Mouse (Mus musculus): ENCODE measurements at regions not wholly inside any gene's neighbourhood (a gene's known extent, or its start where the extent isn't known, plus 50 kb on each side); places are given as distances from the start of the nearest gene placed in this dataset.

- TF ChIP-seq POLR2A (IDR thresholded peaks at IDR 0.05; ENCODE audit: control insufficient read depth, extremely low read depth, insufficient read depth, low read length, poor library complexity) (no peak), CTCF (IDR thresholded peaks at IDR 0.05; ENCODE audit: borderline replicate concordance, control insufficient read depth, extremely low read depth, insufficient read depth, low read length, poor library complexity) (no peak)
- Histone ChIP-seq H3K4me1 (replicated peaks; ENCODE audit: control insufficient read depth, insufficient read depth, low read length) (no peaks in the 10 kb centered on the region), H3K36me3 (ENCODE audit: control insufficient read depth, insufficient read depth, low read length) (no peaks in the 10 kb centered on the region), H3K4me3 (ENCODE audit: control insufficient read depth, insufficient read depth, low read length) (no peak overlapping the region), H3K27ac (ENCODE audit: control insufficient read depth, insufficient read depth, low read length) (no peak overlapping the region), H3K27me3 (ENCODE audit: control insufficient read depth, insufficient read depth, low read length) (no peaks in the 10 kb centered on the region)
- 76% methylated on average over 15 of the region's 15 CpGs for WGBS
- DNase-seq: no peak
Observed at GRCm38 (mm10) chr17:48814753-48815504, 117.2 kb upstream of the Lrfn2 start.

DNA sequence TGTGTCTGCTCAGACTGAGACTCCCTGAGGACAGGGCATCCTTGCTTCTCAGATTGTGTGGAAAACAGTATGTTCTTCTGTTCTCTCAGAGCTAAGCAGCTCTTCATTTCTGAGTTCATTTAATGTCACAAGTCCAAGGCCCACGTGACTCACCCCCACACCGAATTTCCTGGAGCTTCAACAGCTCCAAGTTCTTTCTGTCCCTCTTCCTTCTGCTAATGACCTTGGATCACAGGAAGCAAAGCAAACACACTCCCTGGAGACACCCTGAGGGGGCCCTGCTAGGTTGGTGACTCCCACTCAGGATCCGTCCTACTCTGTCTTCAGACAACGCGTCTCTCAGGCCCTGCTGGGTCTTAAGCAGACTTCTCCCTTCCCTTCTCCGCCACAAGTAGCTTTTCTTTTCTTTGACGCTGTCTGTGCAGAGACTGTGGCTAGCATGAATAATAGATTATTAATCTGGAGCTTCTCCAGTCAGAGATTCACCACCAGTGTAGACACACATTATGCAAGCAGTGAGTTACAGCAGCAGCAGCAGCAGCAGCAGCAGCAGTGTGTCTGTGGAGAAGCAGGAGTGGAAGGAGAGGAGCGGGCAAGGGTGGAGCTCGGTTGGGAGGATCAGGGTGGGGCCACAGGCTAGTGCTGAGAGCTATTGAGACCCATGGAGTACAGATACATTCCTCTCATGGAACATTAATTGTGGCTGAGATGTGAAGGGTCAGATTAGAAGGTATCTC is 115.4 kb upstream of the Lrfn2 start:
- no peak overlapping the region for H3K4me3 ChIP-seq (ENCODE audit: control insufficient read depth, insufficient read depth, low read length)
- H3K36me3 ChIP-seq (ENCODE audit: control insufficient read depth, insufficient read depth, low read length): no peaks in the 10 kb centered on the region
- H3K4me1 ChIP-seq (replicated peaks; ENCODE audit: control insufficient read depth, insufficient read depth, low read length): no peaks in the 10 kb centered on the region
- no peak for DNase-seq
- 80% methylated on average over 9 of the region's 9 CpGs for WGBS
- no peaks in the 10 kb centered on the region for H3K27me3 ChIP-seq (ENCODE audit: control insufficient read depth, insufficient read depth, low read length)
- H3K27ac ChIP-seq (ENCODE audit: control insufficient read depth, insufficient read depth, low read length): no peak overlapping the region
- TF ChIP-seq POLR2A (IDR thresholded peaks at IDR 0.05; ENCODE audit: control insufficient read depth, extremely low read depth, insufficient read depth, low read length, poor library complexity): no peak
- TF ChIP-seq CTCF (IDR thresholded peaks at IDR 0.05; ENCODE audit: borderline replicate concordance, control insufficient read depth, extremely low read depth, insufficient read depth, low read length, poor library complexity): no peak

DNA sequence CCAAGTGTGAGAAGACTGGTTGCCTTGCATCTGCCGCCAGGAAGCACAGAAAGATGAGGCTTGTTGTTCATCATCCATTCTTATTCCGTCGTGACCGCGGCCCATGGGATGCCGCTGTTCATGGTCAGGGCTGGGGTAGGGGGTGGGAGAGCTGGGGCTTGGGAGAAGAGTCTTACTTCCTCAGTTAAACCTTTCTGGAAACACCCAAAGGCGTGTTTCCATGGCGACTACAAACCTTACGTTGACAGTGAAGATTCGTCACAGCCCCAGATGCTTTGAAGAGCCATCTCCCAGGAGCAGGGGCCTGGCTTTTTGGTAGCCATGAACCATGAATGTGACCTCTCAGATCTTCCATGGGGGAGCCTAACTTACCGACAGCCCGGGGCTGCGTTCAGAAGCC is 114.6 kb upstream of the Lrfn2 start:
- WGBS: 87% methylated on average over 13 of the region's 13 CpGs
- no peak for DNase-seq

DNA sequence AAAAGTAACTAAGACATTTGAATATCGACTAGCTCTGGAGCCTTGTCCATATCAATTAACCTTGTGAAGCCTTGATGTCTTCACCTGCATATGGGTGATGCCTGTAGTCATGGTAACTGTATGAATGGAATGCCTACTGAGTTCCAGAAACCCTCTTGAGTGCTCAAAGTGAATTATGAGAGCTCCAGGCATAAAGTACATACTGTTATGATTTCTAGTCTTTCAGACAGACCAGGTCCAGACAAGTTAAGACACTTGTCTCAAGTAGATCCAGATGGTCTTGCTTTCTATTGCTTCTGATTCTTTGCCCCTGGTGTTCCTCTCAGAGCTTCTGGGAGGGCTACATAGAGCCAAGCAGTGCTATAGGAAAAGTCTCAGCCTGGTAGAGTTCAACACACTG is 112.5 kb upstream of the Lrfn2 start:
- Histone ChIP-seq H3K36me3 (ENCODE audit: control insufficient read depth, insufficient read depth, low read length) (no peaks in the 10 kb centered on the region), H3K27me3 (ENCODE audit: control insufficient read depth, insufficient read depth, low read length) (no peaks in the 10 kb centered on the region), H3K4me3 (ENCODE audit: control insufficient read depth, insufficient read depth, low read length) (no peak overlapping the region), H3K4me1 (replicated peaks; ENCODE audit: control insufficient read depth, insufficient read depth, low read length) (no peaks in the 10 kb centered on the region), H3K27ac (ENCODE audit: control insufficient read depth, insufficient read depth, low read length) (no peak overlapping the region)
- no peak for DNase-seq
- TF ChIP-seq POLR2A (IDR thresholded peaks at IDR 0.05; ENCODE audit: control insufficient read depth, extremely low read depth, insufficient read depth, low read length, poor library complexity) (no peak), CTCF (IDR thresholded peaks at IDR 0.05; ENCODE audit: borderline replicate concordance, control insufficient read depth, extremely low read depth, insufficient read depth, low read length, poor library complexity) (no peak)
- 91% methylated on average over 1 of the region's 1 CpGs for WGBS

More for the DNA sequence above, 114.6 kb upstream of the Lrfn2 start:
- no peaks in the 10 kb centered on the region for H3K4me1 ChIP-seq (replicated peaks; ENCODE audit: control insufficient read depth, insufficient read depth, low read length)
- no peaks in the 10 kb centered on the region for H3K36me3 ChIP-seq (ENCODE audit: control insufficient read depth, insufficient read depth, low read length)
- no peak for TF ChIP-seq POLR2A (IDR thresholded peaks at IDR 0.05; ENCODE audit: control insufficient read depth, extremely low read depth, insufficient read depth, low read length, poor library complexity)
- no peak for TF ChIP-seq CTCF (IDR thresholded peaks at IDR 0.05; ENCODE audit: borderline replicate concordance, control insufficient read depth, extremely low read depth, insufficient read depth, low read length, poor library complexity)
- no peak overlapping the region for H3K27ac ChIP-seq (ENCODE audit: control insufficient read depth, insufficient read depth, low read length)
- H3K4me3 ChIP-seq (ENCODE audit: control insufficient read depth, insufficient read depth, low read length): no peak overlapping the region
- no peaks in the 10 kb centered on the region for H3K27me3 ChIP-seq (ENCODE audit: control insufficient read depth, insufficient read depth, low read length)

DNA sequence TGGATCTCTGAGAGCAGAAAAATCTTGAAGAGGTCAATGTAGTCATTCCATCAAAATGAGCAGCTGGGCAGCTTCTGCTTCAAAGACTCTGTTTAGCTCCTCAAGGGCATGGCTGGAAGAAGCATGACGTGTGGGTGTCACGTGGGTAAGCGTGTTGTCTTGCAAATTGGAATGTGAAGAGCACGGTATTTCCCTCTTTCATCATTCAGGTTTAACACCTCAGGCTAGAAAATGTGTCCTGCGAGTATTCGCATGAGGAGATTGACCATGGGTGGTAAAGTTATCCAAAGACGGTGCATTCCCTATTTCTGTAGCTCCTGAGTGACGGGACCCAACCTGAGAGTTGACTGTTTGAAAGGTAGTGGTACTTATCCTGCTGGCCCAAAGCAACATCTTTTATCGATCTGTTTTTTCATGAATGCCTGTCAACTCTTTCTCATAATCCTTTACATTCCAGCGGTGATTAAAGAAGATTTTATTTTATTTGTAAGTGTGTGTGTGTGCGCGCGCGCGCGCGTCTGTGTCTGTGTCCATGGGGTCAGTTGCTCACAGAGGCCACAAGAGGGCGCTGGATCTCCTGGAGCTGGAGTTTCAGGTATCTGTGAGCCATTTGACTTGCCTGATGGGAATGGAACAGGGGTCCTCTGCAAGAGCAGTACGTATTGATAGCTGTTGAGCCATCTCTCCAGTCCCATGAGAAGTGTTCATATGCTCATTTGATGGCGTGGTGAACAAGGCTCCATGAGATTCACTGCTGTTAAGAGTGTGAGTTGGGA is 109.9 kb upstream of the Lrfn2 start:
- Histone ChIP-seq H3K27ac (ENCODE audit: control insufficient read depth, insufficient read depth, low read length) (no peak overlapping the region), H3K36me3 (ENCODE audit: control insufficient read depth, insufficient read depth, low read length) (no peaks in the 10 kb centered on the region), H3K4me3 (ENCODE audit: control insufficient read depth, insufficient read depth, low read length) (no peak overlapping the region), H3K27me3 (ENCODE audit: control insufficient read depth, insufficient read depth, low read length) (no peaks in the 10 kb centered on the region), H3K4me1 (replicated peaks; ENCODE audit: control insufficient read depth, insufficient read depth, low read length) (no peaks in the 10 kb centered on the region)
- no peak for DNase-seq
- TF ChIP-seq CTCF (IDR thresholded peaks at IDR 0.05; ENCODE audit: borderline replicate concordance, control insufficient read depth, extremely low read depth, insufficient read depth, low read length, poor library complexity): no peak
- no peak for TF ChIP-seq POLR2A (IDR thresholded peaks at IDR 0.05; ENCODE audit: control insufficient read depth, extremely low read depth, insufficient read depth, low read length, poor library complexity)
- WGBS: 92% methylated on average over 20 of the region's 20 CpGs

GRCm38 (mm10) chr17:48823921-48824320 is 108.3 kb upstream of the Lrfn2 start:
- H3K27me3 ChIP-seq (ENCODE audit: control insufficient read depth, insufficient read depth, low read length): no peaks in the 10 kb centered on the region
- H3K4me1 ChIP-seq (replicated peaks; ENCODE audit: control insufficient read depth, insufficient read depth, low read length): no peaks in the 10 kb centered on the region
- no peaks in the 10 kb centered on the region for H3K36me3 ChIP-seq (ENCODE audit: control insufficient read depth, insufficient read depth, low read length)
- TF ChIP-seq CTCF (IDR thresholded peaks at IDR 0.05; ENCODE audit: borderline replicate concordance, control insufficient read depth, extremely low read depth, insufficient read depth, low read length, poor library complexity) (no peak), POLR2A (IDR thresholded peaks at IDR 0.05; ENCODE audit: control insufficient read depth, extremely low read depth, insufficient read depth, low read length, poor library complexity) (no peak)
- no peak overlapping the region for H3K4me3 ChIP-seq (ENCODE audit: control insufficient read depth, insufficient read depth, low read length)
- no peak overlapping the region for H3K27ac ChIP-seq (ENCODE audit: control insufficient read depth, insufficient read depth, low read length)
- DNase-seq: no peak
- WGBS: 93% methylated on average over 9 of the region's 9 CpGs
